Mouse (Mus musculus) limb, embryonic 10.5 days (tissue): Measurements from ENCODE around the gene Mitf. TPM values are rescaled to one million over a fixed set of nuclear protein-coding genes. Genes with fewer than 3 reads are reported as not detected.

Experiments
- DNase-seq: peaks from one replicate; pipeline ENCODE4 v3.0.0-alpha.2; 2017; ENCODE audit warnings: low spot score
- H3K27ac ChIP-seq: fragments of 300-500 bp; sonication (generic); 2 replicates; pipeline ENCODE4 v1.5.1; 2016; ENCODE audit warnings: mild to moderate bottlenecking
- H3K27me3 ChIP-seq: fragments of 300-500 bp; sonication (generic); 2 replicates; pipeline ENCODE4 v1.6.1; 2016; ENCODE audit warnings: low read depth, mild to moderate bottlenecking; ENCODE audit not compliant: poor library complexity, severe bottlenecking
- H3K36me3 ChIP-seq: fragments of 300-500 bp; sonication (generic); 2 replicates; pipeline ENCODE4 v1.6.1; 2016; ENCODE audit warnings: mild to moderate bottlenecking, moderate library complexity
- H3K4me1 ChIP-seq: fragments of 300-500 bp; sonication (generic); 2 replicates; pipeline ENCODE4 v1.6.1; 2016
- H3K4me3 ChIP-seq: fragments of 300-500 bp; sonication (generic); 2 replicates; pipeline ENCODE4 v1.5.1; 2016; ENCODE audit warnings: mild to moderate bottlenecking, moderate library complexity
- H3K9me3 ChIP-seq: fragments of 300-500 bp; sonication (generic); replicated peaks from 2 replicates; pipeline ENCODE4 v1.6.1; 2016; ENCODE audit warnings: mild to moderate bottlenecking
- WGBS: fragments of 180-500 bp; shearing (Covaris S2); methylation state at CpG from one replicate; pipeline ENCODE4 v1.1.7; 2016; 5-methylcytosine and 5-hydroxymethylcytosine counted together
- polyA plus RNA-seq: library from polyadenylated mRNA; unstranded; fragments of >200 nt; fragmentation: Nextera tagmentation; extraction: Ambion mirVana; gene quantifications from 2 replicates; pipeline ENCODE4 v1.2.1, GENCODE M21; 2016

The Mitf gene
- polyA plus RNA-seq, 1 experiment from 2014 or later: 0.80 TPM

DNA sequence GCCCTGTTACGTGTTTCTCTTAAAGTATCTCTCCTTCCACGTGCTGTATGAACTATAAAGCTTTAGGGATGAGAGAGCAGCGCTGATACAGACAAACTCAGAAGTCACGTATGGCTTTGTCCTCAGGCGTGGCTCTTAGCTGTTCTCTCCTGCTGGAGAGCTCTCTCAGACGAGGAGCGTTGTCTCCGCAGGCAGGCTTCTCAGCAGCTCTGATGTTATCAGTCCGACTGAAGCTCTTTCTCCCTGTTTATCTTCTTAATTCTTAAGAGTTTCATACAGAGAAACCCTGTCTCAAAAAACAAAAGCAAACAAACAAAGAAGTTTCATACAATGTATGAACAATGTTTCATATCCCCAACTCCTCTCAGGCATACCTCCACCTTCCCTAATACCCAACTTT is 178.8 kb downstream of the Mitf start:
- no peaks in the 10 kb centered on the region for H3K27me3 ChIP-seq
- H3K9me3 ChIP-seq: no peaks in the 10 kb centered on the region
- no peak overlapping the region for H3K4me3 ChIP-seq
- H3K4me1 ChIP-seq: no peaks in the 10 kb centered on the region
- no peak for DNase-seq
- H3K27ac ChIP-seq: no peak overlapping the region
- WGBS: 77% methylated on average over 9 of the region's 9 CpGs
- H3K36me3 ChIP-seq: no peaks in the 10 kb centered on the region

- Histone ChIP-seq H3K36me3 (no peaks in the 10 kb centered on the region), H3K27me3 (no peaks in the 10 kb centered on the region), H3K4me1 (no peaks in the 10 kb centered on the region), H3K27ac (no peak overlapping the region), H3K9me3 (no peaks in the 10 kb centered on the region), H3K4me3 (no peak overlapping the region)
- DNase-seq: no peak
- whole genome bisulfite sequencing: 82% methylated on average over 3 of the region's 3 CpGs
These were observed 179.6 kb downstream of the Mitf start for GRCm38 (mm10) chr6:97986417-97986816.

- Histone ChIP-seq H3K4me3 (no peak overlapping the region), H3K36me3 (no peaks in the 10 kb centered on the region), H3K27me3 (no peaks in the 10 kb centered on the region), H3K27ac (no peak overlapping the region), H3K9me3 (no peaks in the 10 kb centered on the region), H3K4me1 (peaks cover 14% of the 10 kb centered on the region)
- DNase-seq: no peak
- 93% methylated on average over 12 of the region's 12 CpGs for WGBS
These were observed 186.7 kb downstream of the Mitf start for GRCm38 (mm10) chr6:97993507-97993906.

GRCm38 (mm10) chr6:97995606-97996307 is 188.9 kb downstream of the Mitf start:
- 68% methylated on average over 11 of the region's 11 CpGs for WGBS
- no peak for DNase-seq
- Histone ChIP-seq H3K27ac (no peak overlapping the region), H3K27me3 (no peaks in the 10 kb centered on the region), H3K4me3 (no peak overlapping the region), H3K9me3 (no peaks in the 10 kb centered on the region), H3K36me3 (no peaks in the 10 kb centered on the region), H3K4me1 (peaks cover 14% of the 10 kb centered on the region)

DNA sequence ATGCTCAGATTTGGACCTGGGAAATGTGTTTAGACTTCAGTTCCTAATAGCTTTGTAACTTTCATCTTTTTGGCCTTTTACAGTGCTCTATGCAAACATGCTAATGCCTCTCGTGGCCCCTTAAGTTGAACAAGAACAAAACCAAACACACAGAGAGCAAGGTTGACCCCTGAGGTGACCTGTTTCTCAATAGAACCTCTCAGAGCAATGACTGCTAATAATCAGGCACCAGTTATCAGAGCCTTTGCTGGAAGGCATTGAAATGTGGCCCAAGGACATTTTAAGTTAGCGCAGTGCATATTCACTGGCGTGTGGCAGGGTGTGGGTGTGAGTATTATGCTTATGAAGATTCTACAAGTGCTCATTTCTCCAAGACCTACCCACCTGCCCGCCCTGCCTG is 194.7 kb downstream of the Mitf start:
- no peak overlapping the region for H3K27ac ChIP-seq
- H3K9me3 ChIP-seq: no peaks in the 10 kb centered on the region
- H3K27me3 ChIP-seq: no peaks in the 10 kb centered on the region
- H3K4me3 ChIP-seq: no peak overlapping the region
- WGBS: 72% methylated on average over 4 of the region's 4 CpGs
- H3K36me3 ChIP-seq: no peaks in the 10 kb centered on the region
- H3K4me1 ChIP-seq: peaks cover 13% of the 10 kb centered on the region
- no peak for DNase-seq

GRCm38 (mm10) chr6:98003114-98003513 is 196.3 kb downstream of the Mitf start:
- Histone ChIP-seq H3K27ac (no peak overlapping the region), H3K36me3 (no peaks in the 10 kb centered on the region), H3K4me3 (no peak overlapping the region), H3K9me3 (no peaks in the 10 kb centered on the region), H3K27me3 (no peaks in the 10 kb centered on the region), H3K4me1 (peaks cover 6% of the 10 kb centered on the region; the same call in 1 of the 2 replicates)
- DNase-seq: no peak
- WGBS: 29% methylated on average over 3 of the region's 3 CpGs

- Histone ChIP-seq H3K27ac (no peak overlapping the region), H3K36me3 (no peaks in the 10 kb centered on the region), H3K4me3 (no peak overlapping the region), H3K27me3 (no peaks in the 10 kb centered on the region), H3K4me1 (peaks cover 6% of the 10 kb centered on the region; the same call in 1 of the 2 replicates), H3K9me3 (no peaks in the 10 kb centered on the region)
- 68% methylated on average over 1 of the region's 1 CpGs for WGBS
- peak; percentile 47 for DNase-seq
These were observed 198.7 kb downstream of the Mitf start for GRCm38 (mm10) chr6:98005566-98005965.

GRCm38 (mm10) chr6:98015066-98015465 is 208.2 kb downstream of the Mitf start:
- no peaks in the 10 kb centered on the region for H3K36me3 ChIP-seq
- WGBS: 91% methylated on average over 5 of the region's 5 CpGs
- H3K4me1 ChIP-seq: 0 out of 2 replicates have a peak, but pooled peaks cover 3% of the 10 kb centered on the region
- H3K4me3 ChIP-seq: no peak overlapping the region
- H3K27ac ChIP-seq: no peak overlapping the region
- no peak for DNase-seq
- no peaks in the 10 kb centered on the region for H3K9me3 ChIP-seq
- no peaks in the 10 kb centered on the region for H3K27me3 ChIP-seq

DNA sequence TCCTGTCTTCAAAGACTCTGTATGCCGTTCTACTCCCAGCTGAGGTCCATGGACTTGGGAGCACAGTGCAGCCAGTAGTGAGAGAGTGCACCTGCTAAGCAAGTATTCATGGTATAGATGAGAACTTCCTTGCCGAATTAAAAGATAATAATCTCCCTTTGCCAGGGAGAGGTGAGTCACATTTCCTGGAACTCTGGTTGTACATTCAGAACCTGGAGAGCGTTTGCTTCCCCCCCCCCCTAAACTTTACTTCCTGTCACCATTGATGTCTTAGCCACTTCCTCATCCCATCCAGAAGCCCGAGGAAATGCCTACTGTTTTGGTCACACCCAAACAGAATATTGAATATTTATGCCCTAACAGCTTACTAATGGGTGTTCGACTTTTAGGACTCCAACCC is 209.0 kb downstream of the Mitf start:
- Histone ChIP-seq H3K36me3 (no peaks in the 10 kb centered on the region), H3K9me3 (no peaks in the 10 kb centered on the region), H3K4me3 (no peak overlapping the region), H3K27me3 (no peaks in the 10 kb centered on the region), H3K27ac (no peak overlapping the region), H3K4me1 (0 out of 2 replicates have a peak, but pooled peaks cover 3% of the 10 kb centered on the region)
- WGBS: 84% methylated on average over 5 of the region's 5 CpGs
- no peak for DNase-seq

DNA sequence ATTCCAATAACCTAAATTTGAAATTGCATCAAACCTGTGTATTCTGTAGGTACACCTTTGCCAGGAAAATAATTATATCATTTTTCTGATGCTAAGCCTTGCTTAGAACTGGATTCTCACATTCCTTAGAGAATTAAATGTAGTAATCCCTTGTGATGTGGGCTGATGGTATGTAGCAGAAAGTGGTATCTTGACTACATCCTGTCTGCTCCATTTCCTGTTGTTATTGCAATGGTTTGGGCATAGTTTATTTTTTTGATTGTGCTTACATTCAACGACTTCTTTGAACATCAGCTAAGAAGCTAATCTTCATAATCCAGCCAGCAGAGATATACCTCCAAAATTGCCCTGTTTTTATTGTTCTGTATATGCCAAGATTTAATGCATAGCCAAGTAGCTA is 217.0 kb downstream of the Mitf start:
- H3K9me3 ChIP-seq: no peaks in the 10 kb centered on the region
- 76% methylated on average over 1 of the region's 1 CpGs for WGBS
- no peak overlapping the region for H3K4me3 ChIP-seq
- H3K36me3 ChIP-seq: no peaks in the 10 kb centered on the region
- DNase-seq: no peak
- no peaks in the 10 kb centered on the region for H3K27me3 ChIP-seq
- H3K4me1 ChIP-seq: no peaks in the 10 kb centered on the region
- H3K27ac ChIP-seq: no peak overlapping the region

DNA sequence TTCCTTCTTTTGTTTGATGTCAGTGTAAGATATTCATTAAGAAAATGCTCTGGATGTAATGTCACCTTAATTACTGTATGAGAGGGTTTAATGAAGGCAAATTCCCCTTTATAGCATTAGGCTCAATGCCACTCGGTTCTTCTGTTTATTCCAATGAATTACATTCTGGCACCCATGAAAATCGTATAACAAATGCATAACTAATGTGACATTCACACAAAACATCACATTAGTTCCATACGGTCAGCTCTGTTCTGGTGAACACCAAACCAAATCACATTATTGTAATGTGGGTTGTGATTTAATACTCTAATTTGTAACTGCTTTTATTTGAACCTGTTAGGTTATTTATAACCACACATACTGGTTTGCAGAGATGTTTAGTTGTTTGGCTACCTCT is 231.7 kb downstream of the Mitf start:
- no peak for DNase-seq
- Histone ChIP-seq H3K4me1 (no peaks in the 10 kb centered on the region), H3K36me3 (no peaks in the 10 kb centered on the region), H3K27ac (no peak overlapping the region), H3K4me3 (no peak overlapping the region), H3K27me3 (no peaks in the 10 kb centered on the region), H3K9me3 (no peaks in the 10 kb centered on the region)
- 83% methylated on average over 3 of the region's 3 CpGs for WGBS

GRCm38 (mm10) chr6:98041795-98042194 is 234.9 kb downstream of the Mitf start:
- no peaks in the 10 kb centered on the region for H3K36me3 ChIP-seq

GRCm38 (mm10) chr6:98046295-98047108 is 239.7 kb downstream of the Mitf start:
- no peaks in the 10 kb centered on the region for H3K27me3 ChIP-seq
- no peak for DNase-seq
- no peaks in the 10 kb centered on the region for H3K9me3 ChIP-seq
- no peaks in the 10 kb centered on the region for H3K36me3 ChIP-seq
- H3K4me1 ChIP-seq: 0 out of 2 replicates have a peak, but pooled peaks cover 3% of the 10 kb centered on the region
- no peak overlapping the region for H3K27ac ChIP-seq
- H3K4me3 ChIP-seq: no peak overlapping the region
- 86% methylated on average over 11 of the region's 11 CpGs for WGBS

More at GRCm38 (mm10) chr6:98041795-98042194, 234.9 kb downstream of the Mitf start:
- DNase-seq: no peak
- no peaks in the 10 kb centered on the region for H3K4me1 ChIP-seq
- H3K9me3 ChIP-seq: no peaks in the 10 kb centered on the region
- H3K27ac ChIP-seq: no peak overlapping the region
- no peak overlapping the region for H3K4me3 ChIP-seq
- 93% methylated on average over 7 of the region's 7 CpGs for WGBS
- no peaks in the 10 kb centered on the region for H3K27me3 ChIP-seq
